Mouse (Mus musculus): ENCODE results near the gene 4930438A08Rik. TPM values are rescaled to one million over a fixed set of nuclear protein-coding genes. Genes with fewer than 3 reads are reported as not detected.

Gene 4930438A08Rik
- polyA plus RNA-seq, 1 experiment = 2.7 TPM

GRCm38 (mm10) chr11:58323570-58324340 lies 49.2 kb downstream of the 4930438A08Rik start:
- DNase-seq (ENCODE audit: low read depth) = no peak

DNA sequence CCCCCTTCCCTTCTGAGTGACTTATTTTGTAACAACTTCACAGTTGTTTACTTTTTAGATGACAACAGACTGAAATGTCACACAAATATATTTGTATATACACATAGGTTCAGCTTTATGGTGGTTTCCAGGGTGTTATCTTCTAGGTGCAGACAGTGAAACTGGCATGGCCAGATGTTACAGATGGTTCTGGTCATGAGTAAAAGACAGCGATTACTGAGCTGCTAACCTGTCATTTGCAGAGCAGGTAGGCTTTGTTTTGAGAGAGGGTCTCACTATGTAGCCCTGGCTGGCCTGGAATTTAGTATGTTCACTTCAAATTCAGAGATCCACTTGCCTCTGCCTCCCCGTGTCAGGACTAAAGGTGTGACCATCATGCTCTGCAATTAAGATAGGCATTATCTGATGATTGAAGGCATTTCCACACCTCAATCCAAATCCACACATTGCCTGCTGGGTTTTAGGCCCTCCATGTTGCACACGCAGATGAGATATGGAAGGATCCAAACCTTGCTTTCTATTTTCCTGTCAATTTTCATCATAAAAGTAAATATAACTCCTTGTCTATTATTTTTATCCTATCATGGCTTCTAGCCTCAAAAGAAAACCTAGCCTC lies 50.1 kb downstream of the 4930438A08Rik start:
- DNase-seq (ENCODE audit: low read depth) = no peak

DNA sequence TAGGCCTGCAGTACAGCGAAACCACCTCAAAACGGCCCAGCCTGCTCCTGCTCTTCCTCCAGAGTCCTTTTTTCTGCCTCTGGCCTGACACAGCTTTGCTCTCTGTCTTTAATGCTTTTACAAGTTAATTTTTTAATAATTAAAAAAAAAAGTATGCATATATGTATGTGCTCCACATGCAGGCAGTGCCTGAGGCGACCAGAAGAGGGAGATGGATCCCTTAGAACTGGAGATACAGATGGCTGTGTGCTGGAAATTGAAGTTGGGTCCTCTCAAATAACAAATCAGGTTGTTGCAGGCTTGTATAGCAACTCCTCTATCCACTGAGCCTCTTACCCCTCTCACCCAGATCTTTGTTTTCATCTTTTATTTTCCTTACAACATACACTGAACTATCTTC lies 52.2 kb downstream of the 4930438A08Rik start:
- DNase-seq (ENCODE audit: low read depth) = no peak

GRCm38 (mm10) chr11:58329906-58330275 lies 55.3 kb downstream of the 4930438A08Rik start:
- no peak for DNase-seq (ENCODE audit: low read depth)

GRCm38 (mm10) chr11:58330276-58331148 lies 55.9 kb downstream of the 4930438A08Rik start, which contains the start of the genes Zfp672 and Sh3bp5l:
Gene Zfp672 (minus strand): TSS chr11:58330339.
Gene Sh3bp5l (plus strand): TSS chr11:58330724.
- DNase-seq (ENCODE audit: low read depth) = no peak

GRCm38 (mm10) chr11:58331149-58331495 lies 56.5 kb downstream of the 4930438A08Rik start:
- no peak for DNase-seq (ENCODE audit: low read depth)

- DNase-seq (ENCODE audit: low read depth) = no peak
Measured at GRCm38 (mm10) chr11:58331546-58331945, 56.9 kb downstream of the 4930438A08Rik start.

DNA sequence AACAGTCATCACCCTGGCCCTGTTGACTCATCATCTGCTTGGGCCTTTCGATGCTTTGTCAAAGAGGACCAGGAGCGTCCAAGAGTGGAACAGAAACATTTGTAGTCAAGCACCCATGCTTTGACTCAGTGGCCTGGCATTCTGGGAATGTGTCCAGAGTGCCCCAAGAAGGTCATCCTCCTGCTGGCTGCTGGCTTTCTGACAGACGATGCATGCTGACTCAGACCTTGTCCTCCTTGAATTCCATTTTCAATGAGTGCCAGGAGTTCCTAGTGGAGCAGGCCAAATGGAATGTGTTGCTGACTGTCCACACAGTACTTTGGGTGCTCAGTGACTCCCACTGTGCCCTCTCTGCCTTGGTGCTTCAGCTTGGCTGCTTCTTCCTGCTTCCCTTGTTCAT lies 60.1 kb downstream of the 4930438A08Rik start:
- DNase-seq (ENCODE audit: low read depth) = no peak

Other genes starting within 250 kb of the 4930438A08Rik start
- gene Gm12248, start 181.7 kb upstream of the 4930438A08Rik start, polyA plus RNA-seq (2012; rRNA removed) = 1.2 and 1.3 TPM in 2 replicates
- gene Cnot8, start 170.6 kb upstream of the 4930438A08Rik start, polyA plus RNA-seq (2012; rRNA removed) = 52.2 and 54.6 TPM in 2 replicates
- 8.0 and 8.1 TPM in 2 replicates for gene Gemin5, start 106.3 kb upstream of the 4930438A08Rik start, polyA plus RNA-seq (2012; rRNA removed)
- gene Mrpl22, start 103.1 kb upstream of the 4930438A08Rik start, polyA plus RNA-seq (2012; rRNA removed) = 30.0 and 37.2 TPM in 2 replicates
- gene Igtp, start 75.2 kb upstream of the 4930438A08Rik start, polyA plus RNA-seq (2012; rRNA removed) = 12.6 and 14.0 TPM in 2 replicates
- 9.2 and 11.4 TPM in 2 replicates for gene Irgm2, start 75.2 kb upstream of the 4930438A08Rik start, polyA plus RNA-seq (2012; rRNA removed)
- gene Zfp692, start 32.3 kb downstream of the 4930438A08Rik start, polyA plus RNA-seq (2012; rRNA removed) = 42.3 and 45.8 TPM in 2 replicates
- gene Zfp672, start 55.5 kb downstream of the 4930438A08Rik start, polyA plus RNA-seq (2012; rRNA removed) = 47.1 and 48.3 TPM in 2 replicates
- 56.5 and 58.4 TPM in 2 replicates for gene Sh3bp5l, start 55.9 kb downstream of the 4930438A08Rik start, polyA plus RNA-seq (2012; rRNA removed)
- gene Lypd8, start 104.2 kb downstream of the 4930438A08Rik start, polyA plus RNA-seq (2012; rRNA removed) = 1,979 and 3,212 TPM in 2 replicates
- 0.32 and 0.60 TPM in 2 replicates for gene 1810065E05Rik, start 146.3 kb downstream of the 4930438A08Rik start, polyA plus RNA-seq (2012; rRNA removed)
- gene Gm12253, start 157.8 kb downstream of the 4930438A08Rik start, polyA plus RNA-seq (2012; rRNA removed) = not detected in 2 replicates
- 0.26 and 0.39 TPM in 2 replicates for gene Lypd9, start 178.1 kb downstream of the 4930438A08Rik start, polyA plus RNA-seq (2012; rRNA removed)
- gene Olfr30, start 187.5 kb downstream of the 4930438A08Rik start, polyA plus RNA-seq (2012; rRNA removed) = 0.14 and 0.30 TPM in 2 replicates
- gene Olfr332, start 217.8 kb downstream of the 4930438A08Rik start, polyA plus RNA-seq (2012; rRNA removed) = 0.08 and 0.13 TPM in 2 replicates
- not detected in 2 replicates for gene Olfr331, start 227.8 kb downstream of the 4930438A08Rik start, polyA plus RNA-seq (2012; rRNA removed)

Data from gonadal fat pad, adult 2 months (tissue).